Mouse (Mus musculus): ENCODE measurements around the gene Glrx.

- TF ChIP-seq GATA1 (IDR thresholded peaks at IDR 0.05; ENCODE audit: borderline replicate concordance, low read length) (no peak), FLI1 (IDR thresholded peaks at IDR 0.05; ENCODE audit: low read length) (no peak)
These were observed 44.1 kb downstream of the Glrx start for GRCm38 (mm10) chr13:75883792-75884191.

Measured in megakaryocyte, embryonic 14.5 days (primary cell).